Mouse (Mus musculus): ENCODE data around the gene Rhoh. TPM values are rescaled to one million over a fixed set of nuclear protein-coding genes. Genes with fewer than 3 reads are reported as not detected.

Gene Rhoh
- polyA plus RNA-seq, 1 experiment from 2014 or later, result 1.8 TPM

DNA sequence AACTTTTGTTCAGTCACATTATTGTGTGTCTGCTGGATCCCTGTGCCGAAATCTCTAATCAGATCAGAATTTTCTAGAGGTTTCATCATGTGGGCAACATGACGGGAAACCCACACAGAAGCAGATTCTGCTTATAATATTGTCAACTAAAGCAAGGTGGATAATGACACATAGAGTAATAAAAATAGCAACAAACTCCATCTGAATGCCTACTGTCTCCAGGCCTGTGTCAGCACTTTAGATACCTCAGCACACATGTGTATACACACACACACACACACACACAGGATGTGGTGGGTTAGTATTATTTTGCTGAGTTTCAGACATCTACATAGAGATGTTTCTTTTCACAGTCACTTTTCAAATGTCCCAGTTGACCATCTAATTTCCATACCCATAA is 36.7 kb downstream of the Rhoh start:
- peaks cover 6% of the 10 kb centered on the region; the same call in 1 of the 2 replicates for H3K4me1 ChIP-seq
- no peak overlapping the region for H3K4me2 ChIP-seq (replicated peaks)
- ATAC-seq (ENCODE audit: insufficient number of reproducible peaks, low FRiP score, low TSS enrichment, low read depth), result no peak
- no peaks in the 10 kb centered on the region for H3K27me3 ChIP-seq
- H3K4me3 ChIP-seq (replicated peaks), result no peak overlapping the region
- H3K9me3 ChIP-seq (replicated peaks), result no peaks in the 10 kb centered on the region
- 76% methylated on average over 2 of the region's 2 CpGs for WGBS
- no peak overlapping the region for H3K27ac ChIP-seq (replicated peaks)
- H3K9ac ChIP-seq, result no peak overlapping the region
- no peaks in the 10 kb centered on the region for H3K36me3 ChIP-seq

DNA sequence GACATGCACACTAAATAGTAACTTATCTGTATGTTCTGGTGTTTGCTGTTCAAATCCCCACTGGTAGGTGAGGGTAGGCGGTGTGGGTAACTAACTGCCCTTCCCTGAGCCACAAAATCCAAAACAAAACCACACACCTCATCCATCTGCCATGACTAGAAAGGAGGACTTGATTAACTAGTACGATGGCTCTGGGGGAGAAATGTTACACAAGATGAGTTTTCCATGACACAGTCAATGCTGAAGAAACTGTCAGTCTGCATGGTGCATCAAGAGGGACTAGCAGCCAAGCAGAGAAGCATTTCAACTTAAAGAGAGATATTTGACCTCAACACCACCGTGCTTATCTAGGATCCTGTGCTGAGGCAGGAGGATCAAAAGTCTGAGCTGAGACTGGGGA is 37.7 kb downstream of the Rhoh start:
- Histone ChIP-seq H3K27me3 (no peaks in the 10 kb centered on the region), H3K4me1 (peaks cover 6% of the 10 kb centered on the region; the same call in 1 of the 2 replicates), H3K36me3 (no peaks in the 10 kb centered on the region), H3K9ac (no peak overlapping the region), H3K4me3 (replicated peaks) (no peak overlapping the region), H3K9me3 (replicated peaks) (no peaks in the 10 kb centered on the region; the same call in 1 of the 2 replicates), H3K27ac (replicated peaks) (no peak overlapping the region), H3K4me2 (replicated peaks) (no peak overlapping the region)
- 80% methylated on average over 3 of the region's 3 CpGs for WGBS
- ATAC-seq (ENCODE audit: insufficient number of reproducible peaks, low FRiP score, low TSS enrichment, low read depth), result no peak

DNA sequence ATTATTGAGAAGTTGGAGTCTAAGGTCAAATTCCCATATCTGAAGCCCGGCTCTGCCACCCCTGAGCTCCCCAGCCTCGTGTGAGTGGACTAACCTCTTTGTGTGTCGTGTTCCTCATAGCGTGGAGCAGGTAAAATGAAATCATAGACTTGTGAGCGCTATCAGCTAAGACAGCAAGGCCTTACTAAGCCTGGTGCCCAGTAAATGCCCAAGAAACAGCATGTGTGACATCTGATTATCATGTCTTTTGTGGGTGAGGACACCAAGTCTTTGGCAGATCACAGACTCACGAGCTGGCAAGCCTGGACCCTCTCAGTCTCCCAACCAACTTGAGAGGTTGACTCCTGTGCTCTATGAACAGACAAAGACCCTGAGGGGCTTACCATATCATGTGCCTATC is 39.1 kb downstream of the Rhoh start:
- H3K9ac ChIP-seq, result no peak overlapping the region
- no peaks in the 10 kb centered on the region for H3K36me3 ChIP-seq
- peaks cover 4% of the 10 kb centered on the region; the same call in 1 of the 2 replicates for H3K9me3 ChIP-seq (replicated peaks)
- no peak overlapping the region for H3K4me2 ChIP-seq (replicated peaks)
- 82% methylated on average over 6 of the region's 6 CpGs for WGBS
- peaks cover 6% of the 10 kb centered on the region; the same call in 1 of the 2 replicates for H3K4me1 ChIP-seq
- no peak overlapping the region for H3K4me3 ChIP-seq (replicated peaks)
- no peaks in the 10 kb centered on the region for H3K27me3 ChIP-seq
- H3K27ac ChIP-seq (replicated peaks), result no peak overlapping the region
- no peak for ATAC-seq (ENCODE audit: insufficient number of reproducible peaks, low FRiP score, low TSS enrichment, low read depth)

DNA sequence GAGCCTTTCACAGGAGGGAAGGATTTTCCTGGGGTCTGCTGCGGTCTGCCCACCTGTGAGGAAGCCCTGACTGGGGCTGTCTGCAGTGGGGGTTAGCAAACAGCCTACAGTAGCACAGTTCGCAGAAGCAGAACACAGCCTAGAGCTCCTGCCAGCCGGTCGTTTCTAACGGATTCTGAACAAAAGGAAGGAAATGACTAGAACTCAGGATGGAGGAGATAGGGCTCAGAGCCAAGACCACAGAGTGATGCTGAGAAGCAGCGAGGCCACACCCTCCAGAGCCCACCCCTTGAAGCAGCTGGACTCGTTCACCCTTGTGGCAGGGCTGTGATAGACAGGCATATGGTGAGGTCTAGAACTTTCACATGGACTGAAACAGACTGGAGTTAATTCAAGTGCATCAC is 39.9 kb downstream of the Rhoh start:
- Histone ChIP-seq H3K9ac (no peak overlapping the region), H3K9me3 (replicated peaks) (peaks cover 4% of the 10 kb centered on the region; the same call in 1 of the 2 replicates), H3K27me3 (no peaks in the 10 kb centered on the region), H3K27ac (replicated peaks) (no peak overlapping the region), H3K36me3 (no peaks in the 10 kb centered on the region), H3K4me3 (replicated peaks) (no peak overlapping the region), H3K4me1 (peaks cover 6% of the 10 kb centered on the region; the same call in 1 of the 2 replicates), H3K4me2 (replicated peaks) (no peak overlapping the region)
- WGBS, result 46% methylated on average over 7 of the region's 7 CpGs
- 0 out of 2 replicates have a peak, but pooled peaks have one; percentile 34 for ATAC-seq (ENCODE audit: insufficient number of reproducible peaks, low FRiP score, low TSS enrichment, low read depth)

- H3K27me3 ChIP-seq, result no peaks in the 10 kb centered on the region
- peaks cover 4% of the 10 kb centered on the region; the same call in 1 of the 2 replicates for H3K9me3 ChIP-seq (replicated peaks)
- peaks cover 6% of the 10 kb centered on the region; the same call in 1 of the 2 replicates for H3K4me1 ChIP-seq
- 93% methylated on average over 10 of the region's 10 CpGs for WGBS
- no peak overlapping the region for H3K4me2 ChIP-seq (replicated peaks)
- no peak for ATAC-seq (ENCODE audit: insufficient number of reproducible peaks, low FRiP score, low TSS enrichment, low read depth)
- H3K27ac ChIP-seq (replicated peaks), result no peak overlapping the region
- no peak overlapping the region for H3K9ac ChIP-seq
- H3K4me3 ChIP-seq (replicated peaks), result no peak overlapping the region
- no peaks in the 10 kb centered on the region for H3K36me3 ChIP-seq
These were observed 40.9 kb downstream of the Rhoh start for GRCm38 (mm10) chr5:65901868-65902418.

DNA sequence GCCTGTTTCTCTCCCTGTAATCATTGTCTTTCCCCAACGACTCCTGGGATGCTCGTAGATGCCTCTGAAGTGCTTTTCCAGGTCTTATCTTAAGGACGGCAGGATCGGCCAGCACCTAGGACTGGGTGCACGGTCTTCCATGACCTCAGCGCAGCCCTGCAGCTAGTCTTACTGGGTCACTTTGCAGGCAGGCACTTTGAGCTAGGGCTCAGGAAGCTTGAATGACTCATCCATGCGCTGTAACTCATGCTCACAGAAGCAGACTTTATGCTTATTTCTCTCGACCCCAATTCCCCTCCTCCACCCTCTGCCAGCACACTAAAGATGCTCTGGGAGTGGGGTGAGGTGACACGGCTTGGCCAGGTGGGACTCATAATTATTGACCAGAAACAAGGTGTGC is 41.8 kb downstream of the Rhoh start:
- Histone ChIP-seq H3K27me3 (no peaks in the 10 kb centered on the region), H3K4me1 (peaks cover 6% of the 10 kb centered on the region; the same call in 1 of the 2 replicates), H3K4me2 (replicated peaks) (no peak overlapping the region), H3K27ac (replicated peaks) (no peak overlapping the region), H3K9ac (no peak overlapping the region), H3K4me3 (replicated peaks) (no peak overlapping the region), H3K9me3 (replicated peaks) (peaks cover 4% of the 10 kb centered on the region; the same call in 1 of the 2 replicates), H3K36me3 (no peaks in the 10 kb centered on the region)
- no peak for ATAC-seq (ENCODE audit: insufficient number of reproducible peaks, low FRiP score, low TSS enrichment, low read depth)
- WGBS, result 92% methylated on average over 9 of the region's 9 CpGs

DNA sequence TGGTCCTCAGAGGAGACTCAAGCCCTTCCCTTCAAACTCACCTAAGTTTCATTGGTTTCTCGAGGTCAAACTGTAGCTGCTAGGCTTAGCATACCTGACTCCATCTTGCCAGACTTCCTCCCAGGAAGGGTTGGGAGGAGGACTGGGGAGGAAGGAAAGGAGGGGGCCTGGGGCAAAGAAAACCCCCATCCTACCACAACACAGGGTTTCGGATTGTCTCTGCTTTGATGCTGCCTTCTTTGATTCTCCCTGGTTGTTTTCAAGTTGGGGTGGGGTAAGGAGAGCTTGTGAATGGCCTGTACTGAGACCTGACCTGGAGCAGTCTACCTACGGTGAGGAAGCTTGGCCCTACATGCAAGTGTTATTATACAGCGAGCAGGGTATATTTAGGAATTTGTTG is 43.5 kb downstream of the Rhoh start:
- peaks cover 6% of the 10 kb centered on the region; the same call in 1 of the 2 replicates for H3K4me1 ChIP-seq
- no peaks in the 10 kb centered on the region for H3K27me3 ChIP-seq
- WGBS, result 91% methylated on average over 4 of the region's 4 CpGs
- no peaks in the 10 kb centered on the region for H3K36me3 ChIP-seq
- no peak overlapping the region for H3K4me2 ChIP-seq (replicated peaks)
- no peak overlapping the region for H3K27ac ChIP-seq (replicated peaks)
- no peak overlapping the region for H3K9ac ChIP-seq
- ATAC-seq (ENCODE audit: insufficient number of reproducible peaks, low FRiP score, low TSS enrichment, low read depth), result no peak
- H3K4me3 ChIP-seq (replicated peaks), result no peak overlapping the region
- H3K9me3 ChIP-seq (replicated peaks), result peaks cover 4% of the 10 kb centered on the region; the same call in 1 of the 2 replicates

DNA sequence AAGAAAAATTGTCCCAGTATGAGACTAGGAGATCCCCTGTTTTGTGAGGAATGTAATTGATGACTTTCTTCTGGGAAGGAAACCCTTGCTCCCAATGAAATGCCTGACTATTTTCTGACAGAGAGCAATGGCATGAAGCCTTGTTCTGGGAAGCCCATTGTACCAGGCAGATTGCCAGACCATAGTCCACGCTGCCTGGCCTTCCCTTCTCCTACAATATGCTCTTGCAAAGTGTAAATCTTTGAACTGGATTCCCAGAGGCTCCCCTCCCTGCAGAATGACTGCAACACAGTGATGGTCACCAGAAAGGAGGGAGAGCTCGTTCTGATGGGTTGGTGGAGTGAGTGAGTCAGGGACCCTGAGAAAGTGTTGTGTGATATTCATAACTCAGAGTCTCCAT is 47.7 kb downstream of the Rhoh start:
- no peaks in the 10 kb centered on the region for H3K27me3 ChIP-seq
- no peak overlapping the region for H3K9ac ChIP-seq
- H3K4me1 ChIP-seq, result no peaks in the 10 kb centered on the region
- H3K36me3 ChIP-seq, result no peaks in the 10 kb centered on the region
- H3K9me3 ChIP-seq (replicated peaks), result 0 out of 2 replicates have a peak, but pooled peaks cover 4% of the 10 kb centered on the region
- no peak overlapping the region for H3K27ac ChIP-seq (replicated peaks)
- no peak overlapping the region for H3K4me2 ChIP-seq (replicated peaks)
- WGBS, result 65% methylated on average over 2 of the region's 2 CpGs
- no peak overlapping the region for H3K4me3 ChIP-seq (replicated peaks)
- no peak for ATAC-seq (ENCODE audit: insufficient number of reproducible peaks, low FRiP score, low TSS enrichment, low read depth)

DNA sequence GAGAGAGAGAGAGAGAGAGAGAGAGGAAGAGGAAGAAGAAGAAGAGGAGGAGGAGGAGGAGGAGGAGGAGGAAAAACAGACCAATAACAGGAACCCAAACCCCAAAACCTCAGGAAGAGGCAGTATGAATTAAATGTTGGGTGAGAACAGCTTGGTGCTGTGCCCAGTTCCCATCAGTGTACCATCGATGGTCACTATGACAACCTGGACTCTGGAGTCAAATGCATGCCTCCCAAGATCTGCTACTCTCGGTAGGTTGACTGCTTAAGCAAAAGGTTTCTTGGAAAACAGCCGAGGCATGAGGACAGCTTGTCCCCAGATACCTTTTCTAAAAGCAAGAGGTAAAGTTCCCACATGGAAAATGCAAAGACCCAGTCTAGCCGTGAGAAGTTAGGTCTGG is 48.3 kb downstream of the Rhoh start:
- no peak for ATAC-seq (ENCODE audit: insufficient number of reproducible peaks, low FRiP score, low TSS enrichment, low read depth)
- Histone ChIP-seq H3K9ac (no peak overlapping the region), H3K36me3 (no peaks in the 10 kb centered on the region), H3K4me1 (no peaks in the 10 kb centered on the region), H3K27me3 (no peaks in the 10 kb centered on the region), H3K9me3 (replicated peaks) (0 out of 2 replicates have a peak, but pooled peaks cover 2% of the 10 kb centered on the region), H3K4me2 (replicated peaks) (no peak overlapping the region), H3K27ac (replicated peaks) (no peak overlapping the region), H3K4me3 (replicated peaks) (no peak overlapping the region)
- 80% methylated on average over 4 of the region's 4 CpGs for WGBS

GRCm38 (mm10) chr5:65910398-65910797 is 49.4 kb downstream of the Rhoh start:
- Histone ChIP-seq H3K27ac (replicated peaks) (no peak overlapping the region), H3K27me3 (no peaks in the 10 kb centered on the region), H3K4me3 (replicated peaks) (no peak overlapping the region), H3K9me3 (replicated peaks) (no peaks in the 10 kb centered on the region), H3K4me1 (no peaks in the 10 kb centered on the region), H3K36me3 (no peaks in the 10 kb centered on the region), H3K4me2 (replicated peaks) (no peak overlapping the region), H3K9ac (no peak overlapping the region)
- WGBS, result 69% methylated on average over 4 of the region's 4 CpGs
- ATAC-seq (ENCODE audit: insufficient number of reproducible peaks, low FRiP score, low TSS enrichment, low read depth), result no peak

DNA sequence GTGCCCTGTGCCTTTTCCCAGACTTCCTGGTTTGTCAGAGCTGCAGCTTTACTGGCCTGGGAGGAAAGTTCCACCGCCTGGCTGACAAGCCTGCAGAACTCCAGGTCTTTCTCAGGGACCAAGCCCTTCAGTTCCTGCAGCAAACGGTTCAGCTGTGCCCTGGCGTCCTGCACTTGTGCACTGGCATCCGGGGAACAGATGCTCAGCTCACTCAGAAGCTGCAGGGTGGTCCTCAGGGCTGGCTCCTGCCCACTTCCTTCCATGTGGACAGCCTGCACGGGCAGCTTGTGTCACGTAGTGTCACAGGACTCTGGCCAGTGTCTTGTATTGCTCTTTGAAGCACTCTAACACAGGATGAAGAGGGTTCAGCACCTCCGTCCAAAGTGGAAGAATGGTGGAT is 50.7 kb downstream of the Rhoh start:
- no peak overlapping the region for H3K27ac ChIP-seq (replicated peaks)
- peak; percentile 60; the same call in 1 of the 2 replicates for ATAC-seq (ENCODE audit: insufficient number of reproducible peaks, low FRiP score, low TSS enrichment, low read depth)
- no peaks in the 10 kb centered on the region for H3K27me3 ChIP-seq
- no peak overlapping the region for H3K9ac ChIP-seq
- H3K4me2 ChIP-seq (replicated peaks), result no peak overlapping the region
- WGBS, result 56% methylated on average over 7 of the region's 7 CpGs
- H3K9me3 ChIP-seq (replicated peaks), result no peaks in the 10 kb centered on the region
- no peaks in the 10 kb centered on the region for H3K36me3 ChIP-seq
- H3K4me3 ChIP-seq (replicated peaks), result no peak overlapping the region
- H3K4me1 ChIP-seq, result no peaks in the 10 kb centered on the region

- Histone ChIP-seq H3K27ac (replicated peaks) (no peak overlapping the region), H3K4me1 (no peaks in the 10 kb centered on the region), H3K4me3 (replicated peaks) (no peak overlapping the region), H3K4me2 (replicated peaks) (no peak overlapping the region), H3K27me3 (no peaks in the 10 kb centered on the region), H3K9ac (no peak overlapping the region), H3K9me3 (replicated peaks) (no peaks in the 10 kb centered on the region), H3K36me3 (no peaks in the 10 kb centered on the region)
- WGBS, result 65% methylated on average over 5 of the region's 5 CpGs
- 0 out of 2 replicates have a peak, but pooled peaks have one; percentile 2 for ATAC-seq (ENCODE audit: insufficient number of reproducible peaks, low FRiP score, low TSS enrichment, low read depth)
These were observed 51.2 kb downstream of the Rhoh start for GRCm38 (mm10) chr5:65912201-65912600.

Measured in embryonic facial prominence, embryonic 15.5 days (tissue).